Mouse (Mus musculus): ENCODE results near the gene Chd5. TPM values are rescaled to one million over a fixed set of nuclear protein-coding genes. Genes with fewer than 3 reads are reported as not detected.

Gene Chd5
- 0.09 TPM in 1 of 2 replicates, not detected in the other for polyA plus RNA-seq (2012; ENCODE audit: low replicate concordance)

DNA sequence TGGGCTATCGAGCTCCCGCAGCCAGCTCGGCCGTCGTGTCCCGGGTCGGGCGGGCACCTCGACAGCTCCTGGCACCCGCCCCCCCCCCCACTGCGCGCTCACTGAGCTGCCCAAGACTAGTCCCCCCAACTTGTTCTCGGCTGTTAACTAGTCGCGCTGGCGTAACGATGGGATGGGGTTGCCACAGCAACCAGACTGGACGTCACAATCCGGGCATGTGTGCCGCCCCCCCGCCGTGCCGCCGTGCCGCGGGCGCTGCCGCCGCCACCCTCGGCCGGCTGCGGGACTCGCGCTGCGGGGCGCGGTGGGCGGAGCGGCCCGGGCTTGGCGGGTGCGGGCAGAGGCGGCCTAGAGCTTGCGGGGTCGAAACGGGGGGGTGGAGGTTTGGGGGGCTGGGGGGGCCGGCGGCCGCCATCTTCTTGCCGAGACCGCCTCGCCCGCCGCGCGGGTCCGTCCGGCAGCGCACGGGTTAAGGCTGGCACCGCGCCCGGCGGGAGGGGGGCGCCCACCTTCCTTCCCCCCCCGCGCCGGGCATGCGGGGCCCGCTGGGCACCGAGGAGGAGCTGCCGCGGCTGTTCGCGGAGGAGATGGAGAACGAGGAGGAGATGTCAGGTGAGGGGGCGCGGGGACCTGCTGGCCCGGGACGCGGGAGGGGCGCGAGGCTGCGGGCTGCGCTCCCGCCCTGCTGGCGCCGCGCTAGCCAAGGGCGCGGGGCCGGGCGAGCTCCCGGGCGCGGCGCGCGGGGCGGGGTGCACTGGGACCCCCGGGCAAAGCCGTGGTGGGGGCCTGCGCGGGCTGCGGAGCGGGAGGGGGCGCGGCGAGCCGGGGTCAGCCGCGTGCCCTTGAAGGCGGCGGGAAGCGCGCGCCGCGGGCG, at the start of gene Chd5:
Gene Chd5, plus strand, starts transcription at position 233 of the 874 bp plus-strand sequence.

GRCm38 (mm10) chr4:152291562-152291961, 46.9 kb upstream of the Chd5 start, which contains the start of gene Hes3:
Gene Hes3 (minus strand): TSS chr4:152291662.

DNA sequence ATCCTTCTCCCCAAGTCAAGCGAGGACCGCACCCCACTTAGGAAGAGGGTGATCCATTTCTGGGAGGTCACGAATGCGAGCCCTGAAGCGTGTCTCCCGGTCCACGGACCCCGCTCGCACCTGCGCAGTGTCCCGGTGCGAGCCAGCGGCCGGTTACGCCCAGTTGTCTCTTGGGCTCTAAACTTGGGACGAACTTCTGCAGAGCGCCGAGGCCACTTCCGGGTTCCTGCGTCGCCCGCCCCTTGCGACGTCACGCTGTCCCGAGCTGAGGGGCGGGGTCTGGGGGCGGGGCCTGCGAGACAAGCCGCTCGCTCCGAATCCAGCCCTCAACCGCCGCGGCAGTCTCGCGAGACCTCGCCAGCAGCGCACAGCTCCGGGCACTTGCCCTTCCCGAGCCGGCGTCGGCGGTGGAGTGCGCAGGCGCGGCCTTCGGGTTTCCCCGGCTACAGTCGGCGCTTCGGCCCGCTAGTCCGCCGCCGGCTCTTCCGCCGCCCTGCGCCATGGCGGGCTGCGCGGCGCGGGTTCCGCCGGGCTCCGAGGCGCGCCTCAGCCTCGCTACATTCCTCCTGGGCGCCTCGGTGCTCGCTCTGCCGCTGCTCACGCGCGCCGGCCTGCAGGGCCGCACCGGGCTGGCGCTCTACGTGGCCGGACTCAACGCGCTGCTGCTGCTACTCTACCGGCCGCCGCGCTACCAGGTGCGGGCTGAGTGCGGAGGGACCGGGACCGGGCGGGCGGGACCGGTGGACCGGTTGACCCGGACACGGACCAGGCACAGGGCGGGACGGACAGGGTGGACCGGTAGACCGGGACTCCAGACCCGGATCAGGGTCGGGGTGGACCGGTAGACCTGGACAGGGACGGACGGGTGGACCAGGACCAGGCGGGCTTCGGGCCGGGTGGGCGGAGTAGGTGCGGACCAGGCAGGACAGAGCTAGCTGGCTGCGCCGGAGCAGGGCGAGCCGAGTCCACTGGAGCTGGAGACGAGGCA, 41.3 kb upstream of the Chd5 start, which contains the start of gene Icmt:
Gene Icmt, plus strand, starts transcription at position 354 of the 988 bp plus-strand sequence.

DNA sequence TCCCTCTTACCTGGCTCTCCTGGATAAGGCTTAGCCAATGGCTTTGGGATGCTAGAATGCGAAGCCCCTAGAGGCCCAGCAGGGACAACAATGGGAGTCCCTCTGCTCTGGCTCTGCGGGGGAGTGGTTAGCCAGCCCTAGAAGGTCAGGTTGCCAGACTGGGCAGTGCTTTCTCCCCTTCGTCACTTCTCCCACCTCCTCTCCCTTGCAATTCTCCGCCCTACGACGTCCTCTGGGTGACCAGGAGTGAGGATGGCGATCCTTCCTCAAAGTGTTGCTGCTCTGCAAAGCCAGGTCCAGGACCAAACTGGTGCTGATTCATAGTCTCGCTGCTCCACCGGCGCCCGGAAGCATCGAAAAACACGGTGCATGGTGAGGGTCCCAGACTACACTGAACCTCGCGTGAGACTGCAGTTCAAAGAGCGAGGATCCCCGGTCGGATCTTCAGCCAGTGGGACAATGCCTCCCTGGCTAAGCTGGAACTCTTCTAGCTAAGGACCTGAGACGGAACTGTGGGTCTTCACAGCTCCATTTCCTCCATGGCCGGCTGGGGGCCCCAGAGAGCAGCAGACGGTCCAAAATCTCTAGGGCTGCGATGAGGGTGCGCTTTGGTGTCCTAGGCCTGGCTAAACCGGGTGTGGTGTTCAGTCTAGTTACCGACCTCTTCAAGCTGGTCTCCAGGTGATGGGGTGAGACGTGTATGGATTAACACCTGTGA, 19.8 kb upstream of the Chd5 start, which contains the start of gene Rnf207:
Gene Rnf207, minus strand, starts transcription at position 477 of the 718 bp plus-strand sequence.

DNA sequence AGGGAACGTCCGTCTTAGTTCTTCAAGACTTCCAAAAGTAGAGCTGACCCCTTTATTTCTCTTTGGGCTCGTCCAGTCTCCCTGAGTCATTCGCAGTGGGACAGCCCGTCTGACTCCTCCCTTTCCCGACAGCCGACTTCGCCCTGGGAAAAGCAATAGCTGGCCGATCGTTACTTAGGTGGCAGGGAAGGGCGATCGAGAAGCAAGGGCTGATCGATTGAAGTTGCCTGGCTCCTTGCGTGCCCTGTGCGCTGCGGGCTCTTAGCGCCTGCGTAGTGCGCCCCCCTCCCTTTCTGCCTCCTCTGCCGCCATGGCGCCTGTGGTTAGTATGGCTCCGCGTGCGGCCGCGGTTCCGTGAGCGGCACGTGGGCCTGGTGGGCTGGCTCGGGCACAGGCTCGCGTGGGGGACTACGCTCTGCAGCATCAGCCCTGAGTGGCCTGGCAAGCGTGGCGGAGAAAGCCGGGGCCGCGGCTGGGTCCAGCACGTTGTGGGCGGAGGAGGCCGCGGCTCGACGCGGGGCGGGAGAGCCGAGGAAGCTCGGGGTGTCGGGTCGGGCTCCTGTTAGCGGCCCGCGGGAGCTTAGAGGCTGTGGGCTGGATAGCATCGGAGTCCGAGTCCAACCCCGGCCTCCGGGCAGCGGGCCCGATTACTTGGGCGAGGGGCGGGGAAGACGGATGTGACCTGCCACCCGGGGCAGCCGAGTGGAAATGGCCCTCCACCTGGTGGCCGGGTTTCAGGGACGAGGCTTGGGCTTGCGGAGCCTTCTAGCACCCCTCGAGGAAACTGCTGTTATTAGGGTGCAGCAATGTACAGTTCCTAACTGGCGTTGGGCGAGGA, 12.7 kb upstream of the Chd5 start, which contains the start of gene Rpl22:
Gene Rpl22, plus strand, starts transcription at position 169 of the 838 bp plus-strand sequence.

Other genes with a start within 250 kb of the Chd5 start
- gene Tnfrsf25, start 222.7 kb upstream of the Chd5 start, polyA plus RNA-seq (2012; ENCODE audit: low replicate concordance): 2.3 and 5.3 TPM in 2 replicates
- gene Espn, start 186.3 kb upstream of the Chd5 start, polyA plus RNA-seq (2012; ENCODE audit: low replicate concordance): 98.7 and 167 TPM in 2 replicates
- gene Hes2, start 179.8 kb upstream of the Chd5 start, polyA plus RNA-seq (2012; ENCODE audit: low replicate concordance): 0.62 TPM in 1 of 2 replicates, not detected in the other
- gene Acot7, start 160.5 kb upstream of the Chd5 start, polyA plus RNA-seq (2012; ENCODE audit: low replicate concordance): 6.4 and 15.0 TPM in 2 replicates
- gene Gpr153, start 64.4 kb upstream of the Chd5 start, polyA plus RNA-seq (2012; ENCODE audit: low replicate concordance): 0.48 TPM in 1 of 2 replicates, not detected in the other
- 0.22 and 0.50 TPM in 2 replicates for gene Hes3, start 47.0 kb upstream of the Chd5 start, polyA plus RNA-seq (2012; ENCODE audit: low replicate concordance)
- gene Icmt, start 41.4 kb upstream of the Chd5 start, polyA plus RNA-seq (2012; ENCODE audit: low replicate concordance): 17.2 and 31.3 TPM in 2 replicates
- 0.23 TPM in 1 of 2 replicates, not detected in the other for gene Rnf207, start 19.7 kb upstream of the Chd5 start, polyA plus RNA-seq (2012; ENCODE audit: low replicate concordance)
- 12.8 and 43.2 TPM in 2 replicates for gene Rpl22, start 12.9 kb upstream of the Chd5 start, polyA plus RNA-seq (2012; ENCODE audit: low replicate concordance)
- gene Nphp4, start 138.1 kb downstream of the Chd5 start, polyA plus RNA-seq (2012; ENCODE audit: low replicate concordance): 0.46 and 0.48 TPM in 2 replicates
- 25.6 and 47.6 TPM in 2 replicates for gene Kcnab2, start 139.2 kb downstream of the Chd5 start, polyA plus RNA-seq (2012; ENCODE audit: low replicate concordance)

All from leukemia stem cell, adult 10-12 weeks (primary cell).